Mouse (Mus musculus): ENCODE measurements around the gene Olfr896-ps1. TPM values are rescaled to one million over a fixed set of nuclear protein-coding genes. Genes with fewer than 3 reads are reported as not detected.

The Olfr896-ps1 gene
- total RNA-seq (2012; rRNA removed), result not detected in 2 replicates
- not detected for polyA plus RNA-seq (2012; ENCODE audit: insufficient read depth in 1 of 2, insufficient read length in 2 of 2, low read depth in 1 of 2, low replicate concordance in 2 of 2, missing spikeins in 1 of 2)

- no peaks in the 10 kb centered on the region for H3K27me3 ChIP-seq (ENCODE audit: control insufficient read depth in 1 of 2, insufficient read depth in 2 of 2, low read length in 2 of 2)
- no peaks in the 10 kb centered on the region for H3K4me1 ChIP-seq (ENCODE audit: control insufficient read depth in 1 of 2, insufficient read depth in 2 of 2, low read length in 2 of 2)
- H3K79me2 ChIP-seq (ENCODE audit: control insufficient read depth, insufficient read depth, low read length, poor library complexity), result no peaks in the 10 kb centered on the region
- H3K27ac ChIP-seq (ENCODE audit: control insufficient read depth, low read depth, low read length), result no peak within 1 kb of the TSS
- no peaks in the 10 kb centered on the region for H3K36me3 ChIP-seq (ENCODE audit: control insufficient read depth in 1 of 2, insufficient read depth in 2 of 2, low read length in 2 of 2)
- no peak within 1 kb of the TSS for H3K4me3 ChIP-seq (ENCODE audit: control insufficient read depth in 1 of 2, insufficient read depth in 1 of 2, low read depth in 2 of 2, low read length in 2 of 2)
- DNase-seq (ENCODE audit: low read depth, low spot score), result no peak
- TF ChIP-seq E2F4 (IDR thresholded peaks at IDR 0.05; ENCODE audit: borderline replicate concordance, low read depth, low read length), result no peak
- no peak for TF ChIP-seq GATA1 (IDR thresholded peaks at IDR 0.05; ENCODE audit: low read depth, low read length)
- no peak for TF ChIP-seq ZC3H11A (IDR thresholded peaks at IDR 0.05; ENCODE audit: low read depth, low read length)
- no peak for TF ChIP-seq ZMIZ1 (IDR thresholded peaks at IDR 0.05; ENCODE audit: low read depth, low read length)
- TF ChIP-seq TBP (IDR thresholded peaks at IDR 0.05; ENCODE audit: low read depth, low read length), result no peak
- TF ChIP-seq MYC (IDR thresholded peaks at IDR 0.05; ENCODE audit: low read depth, low read length), result no peak
- TF ChIP-seq TCF12 (IDR thresholded peaks at IDR 0.05; ENCODE audit: low read depth, low read length), result no peak
- no peak for TF ChIP-seq SMC3 (IDR thresholded peaks at IDR 0.05; ENCODE audit: low read depth, low read length)
- no peak for TF ChIP-seq POLR2AphosphoS2 (IDR thresholded peaks at IDR 0.05; ENCODE audit: low read length)
- TF ChIP-seq ZNF384 (IDR thresholded peaks at IDR 0.05; ENCODE audit: low read depth, low read length), result no peak
- no peak for TF ChIP-seq SIN3A (IDR thresholded peaks at IDR 0.05; ENCODE audit: low read length)
- no peaks in the 10 kb centered on the region for H3K9me3 ChIP-seq (replicated peaks; ENCODE audit: insufficient read depth, low read length)
- H3K9ac ChIP-seq (ENCODE audit: control insufficient read depth, low read depth, low read length, poor library complexity, severe bottlenecking), result no peak within 1 kb of the TSS
Measured at GRCm38 (mm10) chr9:38290807-38291206, at the start of gene Olfr896-ps1. Olfr896-ps1 (plus strand) TSS chr9:38291107.

DNA sequence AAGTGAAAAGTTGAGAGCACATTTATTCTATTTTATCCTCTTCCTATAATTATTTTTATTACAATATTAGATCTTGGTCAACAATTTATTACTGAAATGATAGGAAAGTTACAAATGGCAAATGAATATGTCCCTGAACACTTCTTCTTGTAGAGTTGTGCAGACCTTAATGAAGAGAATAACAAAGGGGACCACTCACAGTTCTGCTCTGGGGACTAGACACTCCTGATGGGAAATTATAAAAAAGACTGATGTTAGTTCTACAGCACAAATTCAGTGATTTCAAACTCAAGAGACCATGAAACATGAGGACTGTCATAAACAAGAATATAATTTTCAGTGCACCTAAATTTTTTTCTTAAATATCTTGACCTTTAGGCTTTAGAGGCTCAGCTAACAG lies 38.4 kb upstream of the Olfr896-ps1 start, which contains the start of gene Olfr143:
TSS of gene Olfr143 (plus strand) at position 301 of the 400 bp plus-strand sequence.
- no peaks in the 10 kb centered on the region for H3K27me3 ChIP-seq (ENCODE audit: control insufficient read depth in 1 of 2, insufficient read depth in 2 of 2, low read length in 2 of 2)
- H3K79me2 ChIP-seq (ENCODE audit: control insufficient read depth, insufficient read depth, low read length, poor library complexity), result no peaks in the 10 kb centered on the region
- DNase-seq (ENCODE audit: low read depth, low spot score), result no peak
- no peak within 1 kb of the TSS for H3K9ac ChIP-seq (ENCODE audit: control insufficient read depth, low read depth, low read length, poor library complexity, severe bottlenecking)
- no peaks in the 10 kb centered on the region for H3K4me1 ChIP-seq (ENCODE audit: control insufficient read depth in 1 of 2, insufficient read depth in 2 of 2, low read length in 2 of 2)
- H3K9me3 ChIP-seq (replicated peaks; ENCODE audit: insufficient read depth, low read length), result no peaks in the 10 kb centered on the region
- no peak within 1 kb of the TSS for H3K4me3 ChIP-seq (ENCODE audit: control insufficient read depth in 1 of 2, insufficient read depth in 1 of 2, low read depth in 2 of 2, low read length in 2 of 2)
- no peak for TF ChIP-seq SMC3 (IDR thresholded peaks at IDR 0.05; ENCODE audit: low read depth, low read length)
- TF ChIP-seq POLR2AphosphoS5 (IDR thresholded peaks at IDR 0.05; ENCODE audit: borderline replicate concordance, low read depth, low read length), result no peak
- no peak for TF ChIP-seq MAX (IDR thresholded peaks at IDR 0.05; ENCODE audit: low read length)
- no peak for TF ChIP-seq E2F4 (IDR thresholded peaks at IDR 0.05; ENCODE audit: borderline replicate concordance, low read depth, low read length)
- no peak for TF ChIP-seq ZC3H11A (IDR thresholded peaks at IDR 0.05; ENCODE audit: low read depth, low read length)
- no peak for TF ChIP-seq BHLHE40 (IDR thresholded peaks at IDR 0.05; ENCODE audit: borderline replicate concordance, low read depth, low read length)
- TF ChIP-seq USF2 (IDR thresholded peaks at IDR 0.05; ENCODE audit: borderline replicate concordance in 1 of 2, insufficient read depth in 1 of 2, low read depth in 1 of 2, low read length in 2 of 2), result no peak
- TF ChIP-seq CTCF (IDR thresholded peaks at IDR 0.05 in 2 of 3, conservative IDR thresholded peaks at IDR 0.05 in 1 of 3; ENCODE audit: control insufficient read depth in 1 of 3, insufficient read depth in 1 of 3, low read depth in 2 of 3, low read length in 3 of 3, poor library complexity in 1 of 3, severe bottlenecking in 1 of 3), result no peak
- H3K36me3 ChIP-seq (ENCODE audit: control insufficient read depth in 1 of 2, insufficient read depth in 2 of 2, low read length in 2 of 2), result no peaks in the 10 kb centered on the region
- H3K27ac ChIP-seq (ENCODE audit: control insufficient read depth, low read depth, low read length), result no peak within 1 kb of the TSS
